Mouse (Mus musculus) CD4-positive, CD25-positive, alpha-beta regulatory T cell (primary cell): ENCODE measurements around the gene Tmem63a. TPM values are rescaled to one million over a fixed set of nuclear protein-coding genes. Genes with fewer than 3 reads are reported as not detected.

ENCODE experiments used
- polyA plus RNA-seq: library from polyadenylated mRNA; unstranded; fragments of 100-300 nt; shearing (Covaris generic); gene quantifications from one replicate; pipeline ENCODE4 v1.2.1, GENCODE M21; 2017

Tmem63a gene
- 45.8 TPM for polyA plus RNA-seq

GRCm38 (mm10) chr1:180942166-180943031 is at the start of gene Tmem63a:
Gene Tmem63a, plus strand, starts transcription at chr1:180942344.

GRCm38 (mm10) chr1:180892808-180893207 is 49.3 kb upstream of the Tmem63a start, which contains the start of gene Lefty2:
Gene Lefty2, plus strand, starts transcription at chr1:180893108.

GRCm38 (mm10) chr1:180904039-180904814 is 37.9 kb upstream of the Tmem63a start, which contains the start of gene Pycr2:
Gene Pycr2, plus strand, starts transcription at chr1:180904293.

DNA sequence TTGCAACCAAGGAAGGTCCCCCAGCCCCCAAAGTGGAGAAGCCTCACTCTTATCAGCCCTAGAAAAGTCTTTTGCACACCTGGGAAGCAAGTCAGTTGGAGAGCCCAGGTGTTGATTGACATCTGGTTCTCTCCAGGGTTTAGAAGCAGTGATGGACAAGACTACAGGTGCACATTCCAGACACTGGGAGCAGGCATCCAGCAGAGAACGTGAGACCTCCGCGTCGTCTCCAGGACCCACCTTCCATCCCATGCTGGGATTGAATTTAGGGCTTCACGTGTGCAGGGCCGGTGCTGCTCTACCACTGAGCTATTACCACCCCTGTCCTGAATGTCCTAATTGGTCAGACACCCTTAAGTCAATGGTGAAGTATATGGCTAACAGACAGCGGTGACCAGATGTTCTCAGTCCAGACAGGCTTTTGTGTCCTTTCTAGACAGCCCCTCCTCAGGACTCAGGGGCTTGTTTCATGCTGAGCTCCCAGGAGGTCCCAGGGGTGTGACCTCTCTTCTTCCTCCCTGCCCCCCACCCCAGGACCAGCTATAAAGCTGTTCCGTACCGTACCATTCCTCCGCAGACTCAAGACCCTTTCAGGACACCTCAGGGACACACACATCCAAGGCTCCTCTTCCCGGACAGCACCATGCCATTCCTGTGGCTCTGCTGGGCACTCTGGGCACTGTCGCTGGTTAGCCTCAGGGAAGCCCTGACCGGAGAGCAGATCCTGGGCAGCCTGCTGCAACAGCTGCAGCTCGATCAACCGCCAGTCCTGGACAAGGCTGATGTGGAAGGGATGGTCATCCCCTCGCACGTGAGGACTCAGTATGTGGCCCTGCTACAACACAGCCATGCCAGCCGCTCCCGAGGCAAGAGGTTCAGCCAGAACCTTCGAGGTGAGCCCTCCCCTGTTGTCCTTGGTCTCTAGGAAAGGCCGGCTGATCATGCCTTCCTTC is 7.4 kb upstream of the Tmem63a start, which contains the start of gene Lefty1:
Gene Lefty1, plus strand, starts transcription at position 556 of the 953 bp plus-strand sequence.

DNA sequence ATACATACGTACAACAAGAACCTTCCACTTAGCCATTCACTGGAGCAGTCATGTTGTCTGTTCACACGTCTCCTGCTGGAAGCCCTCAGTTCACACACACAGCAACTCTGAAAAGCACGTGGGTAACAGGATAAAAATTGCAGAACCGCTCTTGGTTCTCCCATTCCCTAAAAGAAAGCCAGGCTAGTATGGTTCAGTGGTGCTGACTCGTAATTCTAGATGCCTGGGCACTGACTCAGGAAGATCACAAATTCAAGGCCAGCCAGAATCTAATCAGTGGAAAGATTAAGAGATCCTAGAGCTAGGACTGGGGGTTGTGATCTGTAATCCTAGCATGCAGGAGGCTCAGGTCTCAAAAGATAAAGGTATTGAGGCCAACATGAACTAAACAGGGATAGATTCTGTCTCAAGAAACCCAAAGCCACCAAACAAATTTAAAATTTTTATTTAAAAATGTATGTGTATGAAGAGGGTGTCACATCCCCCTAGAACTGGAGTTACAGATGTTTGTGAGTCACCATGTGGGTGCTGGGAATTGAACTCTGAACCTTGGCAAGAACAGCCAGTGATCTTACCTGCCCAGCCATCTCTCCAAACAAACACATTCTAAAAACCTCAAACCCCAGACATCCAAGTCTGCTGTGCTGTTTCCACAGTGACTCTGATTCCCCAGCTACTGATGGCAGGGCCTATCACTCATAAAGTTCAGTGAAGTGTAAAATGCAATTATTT is 78.8 kb downstream of the Tmem63a start, which contains the start of gene Ephx1:
Gene Ephx1, minus strand, starts transcription at position 149 of the 732 bp plus-strand sequence.

Other genes with a start within 250 kb of the Tmem63a start
- gene Mixl1, start 245.3 kb upstream of the Tmem63a start, polyA plus RNA-seq = 0.13 TPM
- gene Acbd3, start 216.3 kb upstream of the Tmem63a start, polyA plus RNA-seq = 48.7 TPM
- gene H3f3a, start 128.4 kb upstream of the Tmem63a start, polyA plus RNA-seq = 1,306 TPM
- gene Sde2, start 91.2 kb upstream of the Tmem63a start, polyA plus RNA-seq = 45.5 TPM
- gene Lefty2, start 49.2 kb upstream of the Tmem63a start, polyA plus RNA-seq = not detected
- 94.9 TPM for gene Pycr2, start 38.1 kb upstream of the Tmem63a start, polyA plus RNA-seq
- gene Lefty1, start 7.3 kb upstream of the Tmem63a start, polyA plus RNA-seq = 0.29 TPM
- gene Ephx1, start 78.6 kb downstream of the Tmem63a start, polyA plus RNA-seq = 347 TPM
- not detected for gene 9130409I23Rik, start 108.9 kb downstream of the Tmem63a start, polyA plus RNA-seq
- 28.9 TPM for gene Nvl, start 201.9 kb downstream of the Tmem63a start, polyA plus RNA-seq
- 67.6 TPM for gene Cnih4, start 202.3 kb downstream of the Tmem63a start, polyA plus RNA-seq